Mouse (Mus musculus): ENCODE data around the gene Birc5. TPM values are rescaled to one million over a fixed set of nuclear protein-coding genes. Genes with fewer than 3 reads are reported as not detected.
A peak's percentile ranks its signal among the peaks of the same experiment; 100 is the strongest.

The Birc5 gene
- polyA plus RNA-seq, 1 experiment from 2014 or later, result 259 TPM

DNA sequence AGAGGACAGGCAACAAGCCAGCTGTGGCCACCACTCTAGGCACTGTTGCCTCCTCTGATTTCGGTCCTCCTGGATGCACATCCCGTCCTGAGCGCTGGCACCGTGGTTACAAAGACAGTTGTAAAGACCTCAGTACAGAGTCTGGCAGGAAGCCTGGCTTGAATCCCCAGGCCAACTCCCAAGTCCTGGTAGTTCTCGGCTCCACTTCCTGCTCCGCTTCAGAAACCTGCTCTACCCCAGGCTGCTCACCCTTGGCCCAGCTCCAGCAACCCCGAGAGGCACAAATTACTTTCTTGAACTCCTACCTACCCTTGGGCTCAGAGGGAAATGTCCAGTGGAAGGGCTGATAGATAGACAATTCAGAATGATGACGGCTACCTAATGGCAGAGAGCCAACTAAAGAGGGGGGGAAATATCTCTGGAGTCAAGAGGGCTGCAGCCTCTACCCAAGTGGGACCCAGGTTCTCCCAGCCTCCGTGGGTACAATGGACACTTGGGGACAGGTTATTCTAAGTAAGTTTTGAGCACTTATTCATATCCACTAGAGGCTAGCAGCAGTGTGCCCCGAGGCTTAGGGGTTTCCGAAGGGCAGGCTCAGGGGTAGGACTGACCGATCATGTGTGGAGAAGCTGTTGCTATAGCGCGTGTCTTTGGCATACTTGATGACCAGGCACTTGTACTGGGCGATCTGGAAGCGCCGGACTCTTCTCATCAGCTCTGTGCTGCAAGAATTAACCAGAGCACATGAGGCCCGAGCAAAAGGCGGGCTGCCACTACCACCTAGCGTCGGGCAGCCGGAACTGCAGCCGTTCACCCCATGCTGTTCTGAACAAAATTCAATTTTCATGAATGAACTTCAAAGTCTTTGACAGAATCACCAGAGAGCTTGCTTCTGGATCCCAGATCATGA, 24.7 kb upstream of the Birc5 start:
- WGBS (ENCODE audit: insufficient replicate concordance), result 22% methylated on average over 23 of the region's 23 CpGs
- Histone ChIP-seq H3K4me2 (peak overlapping the region; percentile 81), H3K4me1 (ENCODE audit: control insufficient read depth, insufficient read depth, low read length) (peaks cover 51% of the 10 kb centered on the region), H3K9ac (ENCODE audit: low read depth, low read length) (peak overlapping the region; percentile 86), H3K9me3 (replicated peaks; ENCODE audit: control insufficient read depth, low read length) (no peaks in the 10 kb centered on the region), H3K36me3 (ENCODE audit: control insufficient read depth, insufficient read depth, low read length) (peaks cover 18% of the 10 kb centered on the region), H3K4me3 (ENCODE audit: low read depth, low read length) (peak overlapping the region; percentile 65), H3K27ac (ENCODE audit: low read depth, low read length) (peak overlapping the region; percentile 89), H3K27me3 (ENCODE audit: control insufficient read depth, insufficient read depth, low read length) (no peaks in the 10 kb centered on the region)
- ATAC-seq (replicated peaks; ENCODE audit: insufficient number of reproducible peaks, low FRiP score, low TSS enrichment), result 0 out of 2 replicates have a peak, but pooled peaks have one; percentile 43

DNA sequence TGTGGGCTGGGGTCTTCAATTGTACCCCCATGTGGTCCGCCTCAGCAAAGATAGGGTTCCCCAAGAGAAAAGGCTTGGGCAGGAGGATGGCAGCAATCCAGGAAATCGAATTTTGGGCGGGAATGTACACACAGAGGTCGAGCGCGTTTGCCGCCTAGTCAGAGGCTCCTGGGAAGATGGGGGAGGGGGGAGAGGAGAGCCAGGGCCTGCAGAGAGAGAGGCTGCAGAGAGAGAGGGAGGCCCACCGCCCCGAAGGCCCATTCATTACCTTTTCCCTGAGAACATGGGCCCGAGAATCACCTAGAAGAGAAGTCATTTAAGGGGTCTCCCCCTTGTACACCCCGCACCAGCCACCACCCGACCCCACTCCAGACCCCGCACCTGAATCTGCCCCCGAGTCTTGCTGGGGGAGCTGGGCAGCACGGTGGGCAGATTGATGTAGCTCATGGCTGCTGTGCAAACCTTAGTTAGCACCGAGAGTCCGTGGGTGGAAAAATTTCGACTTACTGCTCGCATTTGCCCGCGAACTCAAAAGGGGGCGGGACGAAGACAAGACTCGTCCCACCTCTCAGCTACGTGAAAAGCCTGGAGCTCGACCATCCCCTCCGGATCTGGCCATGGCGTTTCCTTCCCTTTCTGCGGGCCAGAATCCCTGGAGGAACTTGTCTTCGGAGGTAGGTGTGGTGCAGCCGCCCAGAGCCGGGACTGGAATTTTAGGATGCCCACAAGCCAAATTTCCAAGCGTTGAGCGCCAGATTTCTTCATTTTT, 23.5 kb upstream of the Birc5 start, which contains the start of the genes Afmid and Tk1:
Gene Afmid, plus strand, starts transcription at position 592 of the 769 bp plus-strand sequence.
Gene Tk1, minus strand, starts transcription at position 760 of the 769 bp plus-strand sequence.
- peak within 1 kb of the TSS; percentile 81 for H3K4me2 ChIP-seq
- peaks cover 14% of the 10 kb centered on the region for H3K36me3 ChIP-seq (ENCODE audit: control insufficient read depth, insufficient read depth, low read length)
- under 1% methylated on average over 34 of the region's 34 CpGs for WGBS (ENCODE audit: insufficient replicate concordance)
- ATAC-seq (replicated peaks; ENCODE audit: insufficient number of reproducible peaks, low FRiP score, low TSS enrichment), result 0 out of 2 replicates have a peak, but pooled peaks have one; percentile 27
- H3K9ac ChIP-seq (ENCODE audit: low read depth, low read length), result peak within 1 kb of the TSS; percentile 86
- peaks cover 57% of the 10 kb centered on the region for H3K4me1 ChIP-seq (ENCODE audit: control insufficient read depth, insufficient read depth, low read length)
- no peaks in the 10 kb centered on the region for H3K9me3 ChIP-seq (replicated peaks; ENCODE audit: control insufficient read depth, low read length)
- peak within 1 kb of the TSS; percentile 89 for H3K27ac ChIP-seq (ENCODE audit: low read depth, low read length)
- no peaks in the 10 kb centered on the region for H3K27me3 ChIP-seq (ENCODE audit: control insufficient read depth, insufficient read depth, low read length)
- peak within 1 kb of the TSS; percentile 65 for H3K4me3 ChIP-seq (ENCODE audit: low read depth, low read length)

DNA sequence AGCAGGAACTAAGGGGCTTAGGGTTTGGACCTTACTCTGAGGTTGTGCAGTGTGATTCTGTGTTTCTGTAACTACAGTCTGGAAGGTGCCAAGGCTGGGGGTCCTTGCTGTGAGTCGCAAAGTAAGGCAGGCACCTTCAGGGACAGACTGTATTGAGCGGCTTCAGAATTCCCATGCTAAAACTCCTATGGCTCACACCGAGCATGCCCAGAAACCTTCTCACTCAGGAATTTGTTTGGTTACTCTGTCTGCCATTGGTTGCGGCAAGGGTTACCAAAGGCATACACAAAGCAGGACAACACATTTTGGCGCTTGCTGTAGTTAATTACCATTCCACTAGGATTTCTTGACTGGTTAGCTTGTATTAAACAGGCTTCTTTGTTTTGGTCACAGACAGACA, 22.9 kb upstream of the Birc5 start:
- no peak for ATAC-seq (replicated peaks; ENCODE audit: insufficient number of reproducible peaks, low FRiP score, low TSS enrichment)
- peak overlapping the region; percentile 65 for H3K4me3 ChIP-seq (ENCODE audit: low read depth, low read length)
- no peaks in the 10 kb centered on the region for H3K27me3 ChIP-seq (ENCODE audit: control insufficient read depth, insufficient read depth, low read length)
- peak overlapping the region; percentile 81 for H3K4me2 ChIP-seq
- H3K9me3 ChIP-seq (replicated peaks; ENCODE audit: control insufficient read depth, low read length), result no peaks in the 10 kb centered on the region
- peak overlapping the region; percentile 89 for H3K27ac ChIP-seq (ENCODE audit: low read depth, low read length)
- H3K4me1 ChIP-seq (ENCODE audit: control insufficient read depth, insufficient read depth, low read length), result peaks cover 62% of the 10 kb centered on the region
- peak overlapping the region; percentile 86 for H3K9ac ChIP-seq (ENCODE audit: low read depth, low read length)
- peaks cover 11% of the 10 kb centered on the region for H3K36me3 ChIP-seq (ENCODE audit: control insufficient read depth, insufficient read depth, low read length)
- 17% methylated on average over 5 of the region's 5 CpGs for whole genome bisulfite sequencing (ENCODE audit: insufficient replicate concordance)

DNA sequence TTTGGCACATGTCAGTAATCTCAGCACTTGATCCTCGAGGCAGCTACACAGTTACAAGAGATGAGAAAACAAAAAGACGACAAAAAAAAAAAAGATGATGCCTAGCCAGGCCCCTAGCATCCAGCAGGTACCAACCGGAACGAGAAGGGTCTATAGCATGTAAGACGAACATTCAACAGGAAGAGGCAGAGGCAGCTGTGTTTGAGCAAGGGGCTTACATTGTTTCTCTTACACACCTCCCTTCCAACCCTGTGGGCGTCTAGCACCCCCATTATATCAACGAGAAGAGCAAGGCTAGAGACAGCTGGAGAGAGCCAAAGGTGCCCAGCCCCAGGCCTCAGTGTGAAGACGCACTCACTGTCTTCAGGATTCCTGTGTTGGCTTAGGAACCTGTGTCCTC, 22.1 kb upstream of the Birc5 start:
- Histone ChIP-seq H3K9me3 (replicated peaks; ENCODE audit: control insufficient read depth, low read length) (no peaks in the 10 kb centered on the region), H3K4me1 (ENCODE audit: control insufficient read depth, insufficient read depth, low read length) (peaks cover 63% of the 10 kb centered on the region), H3K27me3 (ENCODE audit: control insufficient read depth, insufficient read depth, low read length) (no peaks in the 10 kb centered on the region), H3K4me2 (peak overlapping the region; percentile 81), H3K36me3 (ENCODE audit: control insufficient read depth, insufficient read depth, low read length) (peaks cover 5% of the 10 kb centered on the region), H3K4me3 (ENCODE audit: low read depth, low read length) (no peak overlapping the region), H3K9ac (ENCODE audit: low read depth, low read length) (0 out of 2 replicates have a peak overlapping the region, but pooled peaks have one; percentile 3), H3K27ac (ENCODE audit: low read depth, low read length) (peak overlapping the region; percentile 97; the same call in 1 of the 2 replicates)
- ATAC-seq (replicated peaks; ENCODE audit: insufficient number of reproducible peaks, low FRiP score, low TSS enrichment), result no peak
- WGBS (ENCODE audit: insufficient replicate concordance), result 67% methylated on average over 8 of the region's 8 CpGs

DNA sequence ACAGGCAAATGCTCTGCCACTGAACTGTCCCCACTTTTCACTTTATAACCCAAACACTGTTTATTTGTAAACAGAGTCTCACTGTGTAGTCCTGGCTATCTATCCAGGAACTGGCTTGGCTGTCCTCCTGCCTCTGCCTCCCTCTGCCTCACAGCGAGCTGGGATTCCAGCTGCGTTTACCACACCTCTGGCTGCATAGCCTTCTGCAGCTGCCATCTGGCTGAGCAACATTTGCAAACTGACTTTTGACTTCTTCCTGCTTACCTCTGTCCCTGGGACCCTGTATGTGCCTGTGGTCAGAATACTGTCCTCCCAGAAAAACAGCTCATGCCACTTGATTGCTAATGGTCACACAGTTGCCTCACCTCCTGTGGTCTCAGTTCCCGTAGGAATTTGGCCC, 21.7 kb upstream of the Birc5 start:
- Histone ChIP-seq H3K36me3 (ENCODE audit: control insufficient read depth, insufficient read depth, low read length) (peaks cover 4% of the 10 kb centered on the region), H3K4me1 (ENCODE audit: control insufficient read depth, insufficient read depth, low read length) (peaks cover 68% of the 10 kb centered on the region), H3K9ac (ENCODE audit: low read depth, low read length) (0 out of 2 replicates have a peak overlapping the region, but pooled peaks have one; percentile 3), H3K4me3 (ENCODE audit: low read depth, low read length) (no peak overlapping the region), H3K9me3 (replicated peaks; ENCODE audit: control insufficient read depth, low read length) (no peaks in the 10 kb centered on the region), H3K27ac (ENCODE audit: low read depth, low read length) (peak overlapping the region; percentile 97), H3K4me2 (peak overlapping the region; percentile 81), H3K27me3 (ENCODE audit: control insufficient read depth, insufficient read depth, low read length) (no peaks in the 10 kb centered on the region)
- no peak for ATAC-seq (replicated peaks; ENCODE audit: insufficient number of reproducible peaks, low FRiP score, low TSS enrichment)
- WGBS (ENCODE audit: insufficient replicate concordance), result 53% methylated on average over 3 of the region's 3 CpGs

DNA sequence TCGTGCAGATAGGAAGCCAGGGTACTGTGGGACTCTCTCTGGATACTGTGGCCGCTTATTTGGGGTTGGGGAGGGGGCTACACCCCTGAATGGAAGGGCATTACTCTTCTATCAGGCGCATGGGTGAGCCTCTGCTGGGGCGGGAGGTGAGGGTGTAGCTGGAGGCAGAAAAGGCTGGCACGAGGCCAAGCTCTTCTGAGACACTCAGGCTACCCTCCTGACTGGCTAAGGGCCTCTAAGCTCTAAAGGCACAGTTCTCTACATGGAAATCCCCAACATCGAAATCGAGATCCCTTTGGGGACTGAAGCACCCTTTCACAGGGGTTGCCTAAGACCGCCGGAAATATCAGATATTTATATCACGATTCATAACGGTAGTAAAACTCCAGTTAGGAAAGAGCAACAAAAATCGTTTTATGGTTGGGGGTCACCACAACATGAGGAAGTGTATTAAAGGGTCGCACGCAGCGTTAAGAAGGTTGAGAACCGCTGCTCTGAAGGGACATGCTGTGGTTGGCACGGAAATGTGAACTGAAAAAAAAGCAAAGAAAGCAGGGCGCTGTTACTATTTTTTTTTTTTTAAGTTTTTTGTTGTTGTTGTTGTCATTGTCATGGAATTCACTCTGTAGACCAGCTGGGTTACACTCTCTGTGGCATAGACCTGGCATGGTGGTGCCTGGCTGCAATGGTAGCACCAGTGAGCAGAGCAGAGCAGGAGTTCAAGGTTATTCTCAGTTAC, 20.7 kb upstream of the Birc5 start:
- no peaks in the 10 kb centered on the region for H3K27me3 ChIP-seq (ENCODE audit: control insufficient read depth, insufficient read depth, low read length)
- no peak for ATAC-seq (replicated peaks; ENCODE audit: insufficient number of reproducible peaks, low FRiP score, low TSS enrichment)
- H3K4me2 ChIP-seq, result peak overlapping the region; percentile 81
- H3K4me1 ChIP-seq (ENCODE audit: control insufficient read depth, insufficient read depth, low read length), result peaks cover 66% of the 10 kb centered on the region
- H3K27ac ChIP-seq (ENCODE audit: low read depth, low read length), result peak overlapping the region; percentile 97
- no peaks in the 10 kb centered on the region for H3K9me3 ChIP-seq (replicated peaks; ENCODE audit: control insufficient read depth, low read length)
- H3K36me3 ChIP-seq (ENCODE audit: control insufficient read depth, insufficient read depth, low read length), result no peaks in the 10 kb centered on the region
- H3K9ac ChIP-seq (ENCODE audit: low read depth, low read length), result peak overlapping the region; percentile 52; the same call in 1 of the 2 replicates
- 57% methylated on average over 18 of the region's 18 CpGs for WGBS (ENCODE audit: insufficient replicate concordance)
- no peak overlapping the region for H3K4me3 ChIP-seq (ENCODE audit: low read depth, low read length)

DNA sequence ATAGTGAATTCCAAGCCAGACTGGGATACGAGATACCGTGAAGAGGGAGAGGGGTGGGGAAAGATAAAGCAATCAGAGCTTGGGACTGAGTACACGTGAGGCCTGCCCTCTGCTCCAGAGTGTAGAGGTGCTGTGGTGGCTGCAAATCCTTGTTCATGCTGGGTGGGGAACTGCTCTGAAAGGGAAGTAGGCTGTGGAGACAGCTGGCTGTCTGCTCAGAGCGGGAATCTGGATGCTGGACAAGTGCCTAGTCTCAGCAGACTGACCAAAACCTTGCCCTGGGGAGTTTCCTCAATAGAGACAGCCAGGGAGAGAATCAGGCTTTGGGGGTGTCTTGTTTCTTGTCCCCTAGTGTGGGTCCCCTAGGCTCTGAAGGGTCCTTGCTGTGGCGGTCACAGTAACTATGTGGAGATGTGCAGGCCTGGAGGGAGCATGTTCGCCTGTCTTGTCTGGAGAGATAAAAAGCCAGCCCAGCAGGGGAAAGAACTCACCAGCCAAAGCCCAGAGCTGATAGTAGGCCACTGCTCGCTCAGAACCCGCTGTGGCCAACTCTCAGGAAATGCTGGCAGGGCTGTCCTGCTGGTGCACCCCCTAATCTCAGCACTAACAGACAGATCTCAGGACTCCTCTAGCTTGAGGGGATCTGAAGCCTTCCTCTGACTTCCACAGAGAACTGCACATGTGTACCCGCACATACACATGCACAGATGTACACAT, 20.0 kb upstream of the Birc5 start:
- Histone ChIP-seq H3K4me2 (peak overlapping the region; percentile 81), H3K9ac (ENCODE audit: low read depth, low read length) (0 out of 2 replicates have a peak overlapping the region, but pooled peaks have one; percentile 52), H3K36me3 (ENCODE audit: control insufficient read depth, insufficient read depth, low read length) (no peaks in the 10 kb centered on the region), H3K27me3 (ENCODE audit: control insufficient read depth, insufficient read depth, low read length) (no peaks in the 10 kb centered on the region), H3K4me1 (ENCODE audit: control insufficient read depth, insufficient read depth, low read length) (peaks cover 63% of the 10 kb centered on the region), H3K27ac (ENCODE audit: low read depth, low read length) (peak overlapping the region; percentile 97), H3K4me3 (ENCODE audit: low read depth, low read length) (no peak overlapping the region), H3K9me3 (replicated peaks; ENCODE audit: control insufficient read depth, low read length) (no peaks in the 10 kb centered on the region)
- ATAC-seq (replicated peaks; ENCODE audit: insufficient number of reproducible peaks, low FRiP score, low TSS enrichment), result 0 out of 2 replicates have a peak, but pooled peaks have one; percentile 11
- 16% methylated on average over 9 of the region's 9 CpGs for WGBS (ENCODE audit: insufficient replicate concordance)

Data from heart, embryonic 11.5 days (tissue).